Mouse (Mus musculus) CH12.LX (cell line): ENCODE results near the gene Ddx4. TPM values are rescaled to one million over a fixed set of nuclear protein-coding genes. Genes with fewer than 3 reads are reported as not detected.

Experiments
- polyA plus RNA-seq: library from polyadenylated mRNA; unstranded; fragments of >175 nt; gene quantifications from 2 replicates; pipeline ENCODE4 v1.2.1, GENCODE M21; 2012; ENCODE audit warnings: low read depth; ENCODE audit not compliant: insufficient read length
- total RNA-seq, 2 experiments: library from RNA; depleted of rRNA; stranded (reverse); fragments of 300-350 nt in 1 of 2; fragments of >200 nt in 1 of 2; gene quantifications; 2 replicates each; pipeline ENCODE4 v1.2.3; 2012 to 2014

The Ddx4 gene
- total and polyA plus RNA-seq, 3 experiments, result 0.08 to 0.35 (median 0.27) TPM

Other genes starting within 250 kb of the Ddx4 start
- 6.5 and 7.6 TPM in 2 replicates for gene Il6st, start 188.4 kb downstream of the Ddx4 start, total RNA-seq (2012; rRNA removed)
- gene Il6st, start 188.4 kb downstream of the Ddx4 start, total RNA-seq (2014; rRNA removed), result 3.5 and 3.8 TPM in 2 replicates
- 5.7 and 6.3 TPM in 2 replicates for gene Il6st, start 188.4 kb downstream of the Ddx4 start, polyA plus RNA-seq
- gene Il31ra, start 58.1 kb downstream of the Ddx4 start, total RNA-seq (2012; rRNA removed), result not detected in 2 replicates
- gene Il31ra, start 58.1 kb downstream of the Ddx4 start, total RNA-seq (2014; rRNA removed), result not detected in 2 replicates
- gene Il31ra, start 58.1 kb downstream of the Ddx4 start, polyA plus RNA-seq, result not detected in 2 replicates
- 8.6 and 10.0 TPM in 2 replicates for gene Slc38a9, start 8.3 kb upstream of the Ddx4 start, total RNA-seq (2012; rRNA removed)
- 7.8 and 8.4 TPM in 2 replicates for gene Slc38a9, start 8.3 kb upstream of the Ddx4 start, total RNA-seq (2014; rRNA removed)
- 9.6 and 10.4 TPM in 2 replicates for gene Slc38a9, start 8.3 kb upstream of the Ddx4 start, polyA plus RNA-seq
- 50.1 and 50.2 TPM in 2 replicates for gene Plpp1, start 148.3 kb upstream of the Ddx4 start, total RNA-seq (2012; rRNA removed)
- 85.3 and 90.9 TPM in 2 replicates for gene Plpp1, start 148.3 kb upstream of the Ddx4 start, total RNA-seq (2014; rRNA removed)
- 67.6 and 68.6 TPM in 2 replicates for gene Plpp1, start 148.3 kb upstream of the Ddx4 start, polyA plus RNA-seq